Mouse (Mus musculus) liver, adult 2 months (tissue): ENCODE results near the gene Clip1.

ENCODE experiments used
- CTCF ChIP-seq: fragments of 200-500 bp; IDR thresholded peaks from 2 replicates; pipeline ENCODE4 v1.5.1; 2011; ENCODE audit warnings: low read depth, low read length, control low read depth
- POLR2A ChIP-seq: fragments of 200-500 bp; IDR thresholded peaks from 2 replicates; pipeline ENCODE4 v1.6.1; 2011; ENCODE audit warnings: low read length, control low read depth; ENCODE audit not compliant: insufficient read depth; ENCODE audit errors: extremely low read depth

DNA sequence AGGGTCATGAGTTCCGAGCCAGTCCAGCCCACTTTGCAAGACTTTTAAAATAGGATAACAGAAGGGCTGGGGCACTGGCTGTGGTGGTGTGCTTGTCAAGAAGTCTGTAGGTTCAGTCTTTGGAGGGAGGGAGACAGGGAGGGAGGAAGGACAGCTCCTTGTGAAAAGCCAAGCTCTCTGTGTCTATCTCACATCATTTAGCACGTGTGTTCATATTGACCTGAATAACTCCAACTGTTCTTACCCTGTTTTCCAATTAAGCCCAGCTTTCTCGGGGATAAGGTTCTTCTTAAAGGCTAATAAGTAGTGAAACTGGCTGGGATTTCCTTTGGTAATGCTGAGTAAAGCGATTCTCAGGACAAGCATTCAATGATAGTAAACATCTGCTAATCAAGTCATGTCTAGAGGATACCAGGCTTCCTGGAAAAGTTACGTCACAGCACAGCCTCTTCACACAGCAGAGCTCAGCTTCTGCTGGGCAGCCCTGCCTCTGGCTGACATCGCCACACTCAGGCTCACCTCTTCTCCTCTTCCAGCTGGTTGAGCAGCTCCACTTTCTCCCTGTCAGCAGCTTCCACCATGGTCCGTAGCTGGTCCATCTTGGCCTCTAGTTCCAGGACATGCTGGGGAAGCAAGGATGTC is 43.0 kb downstream of the Clip1 start:
- TF ChIP-seq POLR2A, result no peak
- TF ChIP-seq CTCF, result no peak
